Mouse (Mus musculus) hindbrain, embryonic 12.5 days (tissue): ENCODE data around the gene Shroom3. TPM values are rescaled to one million over a fixed set of nuclear protein-coding genes. Genes with fewer than 3 reads are reported as not detected.

Experiments
- ATAC-seq: fragments of 200-750 bp; cut with Nextera tagmentation; 2 replicates; pipeline ENCODE4 v1.8.0; 2017; ENCODE audit warnings: moderate TSS enrichment; ENCODE audit not compliant: low FRiP score
- H3K27ac ChIP-seq: fragments of 300-500 bp; sonication (generic); 2 replicates; pipeline ENCODE4 v1.5.1; 2016; ENCODE audit warnings: mild to moderate bottlenecking
- H3K27me3 ChIP-seq: fragments of 300-500 bp; sonication (generic); 2 replicates; pipeline ENCODE4 v1.6.1; 2016; ENCODE audit warnings: mild to moderate bottlenecking
- H3K36me3 ChIP-seq: fragments of 300-500 bp; sonication (generic); 2 replicates; pipeline ENCODE4 v1.6.1; 2016; ENCODE audit warnings: mild to moderate bottlenecking
- H3K4me1 ChIP-seq: fragments of 300-500 bp; sonication (generic); 2 replicates; pipeline ENCODE4 v1.6.1; 2016
- H3K4me2 ChIP-seq: fragments of 300-500 bp; sonication (generic); replicated peaks from 2 replicates; pipeline ENCODE4 v1.6.1; 2016; ENCODE audit warnings: mild to moderate bottlenecking
- H3K4me3 ChIP-seq: fragments of 300-500 bp; sonication (generic); 2 replicates; pipeline ENCODE4 v1.5.1; 2016; ENCODE audit warnings: mild to moderate bottlenecking
- H3K9ac ChIP-seq: fragments of 300-500 bp; sonication (generic); 2 replicates; pipeline ENCODE4 v1.6.1; 2016; ENCODE audit warnings: mild to moderate bottlenecking, moderate library complexity
- H3K9me3 ChIP-seq: fragments of 300-500 bp; sonication (generic); replicated peaks from 2 replicates; pipeline ENCODE4 v1.6.1; 2016; ENCODE audit warnings: mild to moderate bottlenecking
- WGBS: fragments of 180-500 bp; shearing (Covaris S2); methylation state at CpG from one replicate; pipeline ENCODE4 v1.1.7; 2016; 5-methylcytosine and 5-hydroxymethylcytosine counted together
- polyA plus RNA-seq: library from polyadenylated mRNA; unstranded; fragments of >200 nt; fragmentation: Nextera tagmentation; extraction: Ambion mirVana; gene quantifications from 2 replicates; pipeline ENCODE4 v1.2.1, GENCODE M21; 2016

Shroom3 gene
- polyA plus RNA-seq, 1 experiment from 2014 or later: 6.5 TPM

GRCm38 (mm10) chr5:92817122-92817822 is 134.0 kb downstream of the Shroom3 start:
- Histone ChIP-seq H3K9ac (no peak overlapping the region), H3K4me2 (no peak overlapping the region), H3K36me3 (no peaks in the 10 kb centered on the region), H3K4me3 (no peak overlapping the region), H3K27ac (peak overlapping the region; percentile 7; the same call in 1 of the 2 replicates), H3K27me3 (no peaks in the 10 kb centered on the region), H3K4me1 (peaks cover 6% of the 10 kb centered on the region), H3K9me3 (no peaks in the 10 kb centered on the region)
- 67% methylated on average over 11 of the region's 11 CpGs for WGBS
- no peak; the same call in 1 of the 2 replicates for ATAC-seq

- no peak overlapping the region for H3K4me3 ChIP-seq
- no peaks in the 10 kb centered on the region for H3K36me3 ChIP-seq
- H3K27me3 ChIP-seq: no peaks in the 10 kb centered on the region
- H3K4me2 ChIP-seq: no peak overlapping the region
- no peak overlapping the region for H3K27ac ChIP-seq
- no peak for ATAC-seq
- no peak overlapping the region for H3K9ac ChIP-seq
- no peaks in the 10 kb centered on the region for H3K4me1 ChIP-seq
- 81% methylated on average over 3 of the region's 3 CpGs for WGBS
- no peaks in the 10 kb centered on the region for H3K9me3 ChIP-seq
These were observed 138.1 kb downstream of the Shroom3 start for GRCm38 (mm10) chr5:92821370-92821769.

GRCm38 (mm10) chr5:92823495-92823894 is 140.3 kb downstream of the Shroom3 start:
- H3K36me3 ChIP-seq: no peaks in the 10 kb centered on the region
- H3K9me3 ChIP-seq: no peaks in the 10 kb centered on the region
- no peaks in the 10 kb centered on the region for H3K4me1 ChIP-seq
- no peak for ATAC-seq
- 75% methylated on average over 7 of the region's 7 CpGs for WGBS
- no peak overlapping the region for H3K9ac ChIP-seq
- no peak overlapping the region for H3K27ac ChIP-seq
- no peak overlapping the region for H3K4me3 ChIP-seq
- no peak overlapping the region for H3K4me2 ChIP-seq
- H3K27me3 ChIP-seq: no peaks in the 10 kb centered on the region

- no peak for ATAC-seq
- 82% methylated on average over 10 of the region's 10 CpGs for WGBS
- Histone ChIP-seq H3K9ac (no peak overlapping the region), H3K9me3 (no peaks in the 10 kb centered on the region), H3K27ac (no peak overlapping the region), H3K4me2 (no peak overlapping the region), H3K4me3 (no peak overlapping the region), H3K4me1 (no peaks in the 10 kb centered on the region), H3K27me3 (no peaks in the 10 kb centered on the region), H3K36me3 (no peaks in the 10 kb centered on the region)
These were observed 141.2 kb downstream of the Shroom3 start for GRCm38 (mm10) chr5:92824304-92825009.

GRCm38 (mm10) chr5:92830391-92830790 is 147.2 kb downstream of the Shroom3 start:
- ATAC-seq: no peak
- H3K4me1 ChIP-seq: no peaks in the 10 kb centered on the region; the same call in 1 of the 2 replicates
- H3K27me3 ChIP-seq: no peaks in the 10 kb centered on the region
- WGBS: 81% methylated on average over 1 of the region's 1 CpGs
- H3K27ac ChIP-seq: no peak overlapping the region
- H3K36me3 ChIP-seq: no peaks in the 10 kb centered on the region
- H3K4me3 ChIP-seq: no peak overlapping the region
- H3K4me2 ChIP-seq: no peak overlapping the region
- H3K9ac ChIP-seq: no peak overlapping the region
- H3K9me3 ChIP-seq: no peaks in the 10 kb centered on the region

GRCm38 (mm10) chr5:92834513-92834912 is 151.3 kb downstream of the Shroom3 start:
- no peaks in the 10 kb centered on the region for H3K27me3 ChIP-seq
- H3K4me1 ChIP-seq: no peaks in the 10 kb centered on the region; the same call in 1 of the 2 replicates
- no peak overlapping the region for H3K4me3 ChIP-seq
- no peak for ATAC-seq
- H3K9me3 ChIP-seq: no peaks in the 10 kb centered on the region
- no peaks in the 10 kb centered on the region for H3K36me3 ChIP-seq
- no peak overlapping the region for H3K27ac ChIP-seq
- 76% methylated on average over 7 of the region's 7 CpGs for WGBS
- H3K4me2 ChIP-seq: no peak overlapping the region
- no peak overlapping the region for H3K9ac ChIP-seq

GRCm38 (mm10) chr5:92837311-92837710 is 154.1 kb downstream of the Shroom3 start:
- no peaks in the 10 kb centered on the region for H3K36me3 ChIP-seq
- H3K27ac ChIP-seq: no peak overlapping the region; the same call in 1 of the 2 replicates
- ATAC-seq: no peak
- H3K9me3 ChIP-seq: no peaks in the 10 kb centered on the region
- H3K4me2 ChIP-seq: no peak overlapping the region
- H3K27me3 ChIP-seq: no peaks in the 10 kb centered on the region
- no peak overlapping the region for H3K9ac ChIP-seq
- WGBS: 86% methylated on average over 4 of the region's 4 CpGs
- H3K4me3 ChIP-seq: no peak overlapping the region
- no peaks in the 10 kb centered on the region; the same call in 1 of the 2 replicates for H3K4me1 ChIP-seq

GRCm38 (mm10) chr5:92838351-92838784 is 155.1 kb downstream of the Shroom3 start:
- no peak for ATAC-seq
- Histone ChIP-seq H3K9ac (no peak overlapping the region), H3K4me3 (no peak overlapping the region), H3K9me3 (no peaks in the 10 kb centered on the region), H3K27me3 (no peaks in the 10 kb centered on the region), H3K36me3 (no peaks in the 10 kb centered on the region), H3K4me2 (no peak overlapping the region), H3K27ac (no peak overlapping the region), H3K4me1 (peaks cover 6% of the 10 kb centered on the region; the same call in 1 of the 2 replicates)
- WGBS: 90% methylated on average over 9 of the region's 9 CpGs

- WGBS: 76% methylated on average over 4 of the region's 4 CpGs
- no peak overlapping the region for H3K4me3 ChIP-seq
- H3K36me3 ChIP-seq: no peaks in the 10 kb centered on the region
- H3K9ac ChIP-seq: no peak overlapping the region
- no peak overlapping the region for H3K27ac ChIP-seq
- ATAC-seq: no peak
- no peaks in the 10 kb centered on the region for H3K9me3 ChIP-seq
- H3K4me2 ChIP-seq: no peak overlapping the region
- peaks cover 14% of the 10 kb centered on the region for H3K4me1 ChIP-seq
- H3K27me3 ChIP-seq: no peaks in the 10 kb centered on the region
These were observed 156.1 kb downstream of the Shroom3 start for GRCm38 (mm10) chr5:92839314-92839713.

GRCm38 (mm10) chr5:92841474-92841873 is 158.2 kb downstream of the Shroom3 start:
- Histone ChIP-seq H3K27ac (no peak overlapping the region), H3K4me1 (peaks cover 16% of the 10 kb centered on the region), H3K27me3 (no peaks in the 10 kb centered on the region), H3K4me2 (no peak overlapping the region), H3K9ac (no peak overlapping the region), H3K36me3 (no peaks in the 10 kb centered on the region), H3K4me3 (no peak overlapping the region), H3K9me3 (no peaks in the 10 kb centered on the region)
- 57% methylated on average over 5 of the region's 5 CpGs for WGBS
- no peak for ATAC-seq

GRCm38 (mm10) chr5:92842417-92842816 is 159.2 kb downstream of the Shroom3 start:
- H3K4me2 ChIP-seq: no peak overlapping the region
- WGBS: 75% methylated on average over 8 of the region's 8 CpGs
- H3K4me3 ChIP-seq: no peak overlapping the region
- H3K4me1 ChIP-seq: peaks cover 16% of the 10 kb centered on the region
- H3K27me3 ChIP-seq: no peaks in the 10 kb centered on the region
- no peaks in the 10 kb centered on the region for H3K36me3 ChIP-seq
- ATAC-seq: no peak
- H3K27ac ChIP-seq: no peak overlapping the region
- no peaks in the 10 kb centered on the region for H3K9me3 ChIP-seq
- H3K9ac ChIP-seq: no peak overlapping the region

GRCm38 (mm10) chr5:92842881-92843280 is 159.6 kb downstream of the Shroom3 start:
- Histone ChIP-seq H3K9me3 (no peaks in the 10 kb centered on the region), H3K27me3 (no peaks in the 10 kb centered on the region), H3K9ac (no peak overlapping the region), H3K27ac (no peak overlapping the region), H3K4me3 (no peak overlapping the region), H3K4me1 (peaks cover 16% of the 10 kb centered on the region), H3K4me2 (no peak overlapping the region), H3K36me3 (no peaks in the 10 kb centered on the region)
- 79% methylated on average over 3 of the region's 3 CpGs for WGBS
- ATAC-seq: no peak
